Mouse (Mus musculus) kidney, postnatal 10 days (tissue): ENCODE data around the gene Per2.
A peak's percentile ranks its signal among the peaks of the same experiment; 100 is the strongest.

Source experiments
- DNase-seq: peaks from one replicate; pipeline ENCODE4 v3.0.0; 2021; ENCODE audit warnings: mixed read lengths

Per2 gene

GRCm38 (mm10) chr1:91458223-91458861, 782 bp downstream of the Per2 start:
- peak; percentile 52 for DNase-seq

GRCm38 (mm10) chr1:91457698-91458097, 1.4 kb downstream of the Per2 start:
- no peak for DNase-seq

- DNase-seq = no peak
Measured at GRCm38 (mm10) chr1:91457116-91457515, 2.0 kb downstream of the Per2 start.

GRCm38 (mm10) chr1:91456301-91456801, 2.8 kb downstream of the Per2 start:
- peak; percentile 77 for DNase-seq

- DNase-seq = peak; percentile 83
Measured at GRCm38 (mm10) chr1:91455661-91456161, 3.4 kb downstream of the Per2 start.

- no peak for DNase-seq
Measured at GRCm38 (mm10) chr1:91454927-91455326, 4.2 kb downstream of the Per2 start.

- DNase-seq = peak; percentile 38
Measured at GRCm38 (mm10) chr1:91454366-91454765, 4.8 kb downstream of the Per2 start.

GRCm38 (mm10) chr1:91453932-91454331, 5.2 kb downstream of the Per2 start:
- peak; percentile 19 for DNase-seq

- DNase-seq = peak; percentile 42
Measured at GRCm38 (mm10) chr1:91451547-91452084, 7.5 kb downstream of the Per2 start.

- DNase-seq = no peak
Measured at GRCm38 (mm10) chr1:91450851-91451250, 8.3 kb downstream of the Per2 start.

- DNase-seq = peak; percentile 12
Measured at GRCm38 (mm10) chr1:91448688-91449087, 10.4 kb downstream of the Per2 start.

- no peak for DNase-seq
Measured at GRCm38 (mm10) chr1:91446511-91446910, 12.6 kb downstream of the Per2 start.

GRCm38 (mm10) chr1:91446060-91446459, 13.1 kb downstream of the Per2 start:
- peak; percentile 87 for DNase-seq

GRCm38 (mm10) chr1:91444841-91445830, 14.0 kb downstream of the Per2 start:
- peak; percentile 6 for DNase-seq

GRCm38 (mm10) chr1:91442350-91442990, 16.7 kb downstream of the Per2 start:
- peak; percentile 60 for DNase-seq

- DNase-seq = no peak
Measured at GRCm38 (mm10) chr1:91441855-91442254, 17.3 kb downstream of the Per2 start.

GRCm38 (mm10) chr1:91439776-91440175, 19.3 kb downstream of the Per2 start:
- DNase-seq = no peak

GRCm38 (mm10) chr1:91437573-91437972, 21.6 kb downstream of the Per2 start:
- no peak for DNase-seq

GRCm38 (mm10) chr1:91437083-91437400, 22.1 kb downstream of the Per2 start:
- DNase-seq = no peak

- peak; percentile 89 for DNase-seq
Measured at GRCm38 (mm10) chr1:91436380-91437082, 22.6 kb downstream of the Per2 start.

- DNase-seq = no peak
Measured at GRCm38 (mm10) chr1:91435606-91436130, 23.5 kb downstream of the Per2 start.

- no peak for DNase-seq
Measured at GRCm38 (mm10) chr1:91434905-91435304, 24.2 kb downstream of the Per2 start.
